Mouse (Mus musculus): ENCODE data around the gene Ccdc96. TPM values are rescaled to one million over a fixed set of nuclear protein-coding genes. Genes with fewer than 3 reads are reported as not detected.

Ccdc96 gene
- 0.07 and 0.10 TPM in 2 replicates for polyA plus RNA-seq (2012; rRNA removed)

GRCm38 (mm10) chr5:36484171-36484990 is at the start of gene Ccdc96, which contains the start of gene Tada2b:
Gene Ccdc96, plus strand, starts transcription at chr5:36484588.
Gene Tada2b, minus strand, starts transcription at chr5:36484285.

GRCm38 (mm10) chr5:36464709-36465661 is 19.4 kb upstream of the Ccdc96 start, which contains the start of gene Grpel1:
Gene Grpel1, plus strand, starts transcription at chr5:36464998.

Other genes starting within 250 kb of the Ccdc96 start
- gene Sorcs2, start 86.4 kb upstream of the Ccdc96 start, polyA plus RNA-seq (2012; rRNA removed), result 0.57 and 0.61 TPM in 2 replicates
- 25.5 and 25.8 TPM in 2 replicates for gene Grpel1, start 19.6 kb upstream of the Ccdc96 start, polyA plus RNA-seq (2012; rRNA removed)
- gene Tada2b, start 303 bp upstream of the Ccdc96 start, polyA plus RNA-seq (2012; rRNA removed), result 4.4 and 4.7 TPM in 2 replicates
- gene Tbc1d14, start 108.7 kb downstream of the Ccdc96 start, polyA plus RNA-seq (2012; rRNA removed), result 8.1 and 9.1 TPM in 2 replicates
- 12.8 and 13.1 TPM in 2 replicates for gene D5Ertd579e, start 211.4 kb downstream of the Ccdc96 start, polyA plus RNA-seq (2012; rRNA removed)

Data from liver, embryonic 18 days (tissue).